Mouse (Mus musculus) splenic B cell, adult 2 months (primary cell): ENCODE results near the gene Tmsb15b2.
"Not testable (repeated sequence)": the region's sequence is repeated elsewhere in the genome, so short reads cannot be mapped to it uniquely, and the experiment has no call there.

ENCODE experiments used
- DNase-seq: peaks from one replicate; pipeline ENCODE4 v3.0.0-alpha.2; 2011; ENCODE audit warnings: low read depth, low spot score
- H3K27me3 ChIP-seq: 2 replicates; pipeline ENCODE4 v1.6.1; 2012; ENCODE audit warnings: mild to moderate bottlenecking, low read length, moderate library complexity, mixed read lengths; ENCODE audit not compliant: control insufficient read depth, poor library complexity, insufficient read depth, severe bottlenecking
- H3K36me3 ChIP-seq: 2 replicates; pipeline ENCODE4 v1.6.1; 2012; ENCODE audit warnings: mild to moderate bottlenecking, low read length, moderate library complexity, mixed read lengths; ENCODE audit not compliant: control insufficient read depth, poor library complexity, insufficient read depth, severe bottlenecking

Tmsb15b2 gene

DNA sequence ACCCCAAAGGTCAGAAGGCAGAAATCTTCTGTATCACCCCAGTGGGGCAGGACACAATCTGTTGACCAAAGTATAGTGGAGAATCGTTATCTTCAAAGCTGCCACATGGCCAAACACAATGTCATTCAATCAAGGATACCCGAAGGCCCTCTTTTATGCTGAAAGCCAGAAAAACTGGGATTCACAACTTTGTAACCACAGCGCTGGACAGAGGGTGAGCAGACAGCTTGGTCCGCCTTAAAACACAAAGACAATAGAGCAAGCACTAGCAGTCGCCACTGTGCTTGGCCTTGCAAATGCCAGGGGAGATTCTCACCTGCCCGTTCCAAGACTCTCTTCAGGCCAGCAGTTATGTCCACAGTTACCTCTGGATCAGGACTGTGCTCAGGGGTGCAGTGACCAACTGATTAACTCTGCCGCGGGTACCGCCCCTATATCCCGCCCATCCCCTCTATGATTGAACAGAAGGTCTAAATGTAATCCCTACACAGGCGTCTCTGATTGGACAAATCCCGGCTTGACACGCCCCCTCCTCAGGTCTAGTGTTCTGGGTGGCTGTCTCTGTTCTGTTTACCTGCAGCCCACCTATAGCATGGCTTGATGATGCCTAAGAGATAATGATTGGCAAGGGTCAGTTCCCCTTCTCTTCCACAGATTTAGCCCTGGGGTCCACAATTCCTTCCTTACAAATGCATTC lies 17.6 kb downstream of the Tmsb15b2 start:
- not testable (repeated sequence) for H3K36me3 ChIP-seq, DNase-seq, H3K27me3 ChIP-seq

DNA sequence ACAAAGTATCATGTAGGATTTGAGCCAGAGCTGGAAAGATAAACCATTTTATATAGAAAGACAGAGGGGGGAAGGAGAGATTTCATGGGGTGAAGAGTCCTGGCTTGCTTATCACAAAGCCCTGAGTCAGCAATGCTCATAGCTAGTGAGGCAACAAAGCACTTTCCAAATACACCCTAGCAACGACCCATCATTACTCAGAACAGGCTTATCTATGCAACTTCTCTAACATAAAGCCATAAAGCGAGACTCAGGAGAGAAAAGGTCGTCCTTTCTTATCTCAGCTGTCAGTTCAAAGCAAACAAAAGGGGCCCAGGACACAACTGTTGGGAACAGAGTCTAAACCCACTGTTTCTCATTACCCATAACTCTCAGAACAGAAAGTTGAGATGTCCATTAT lies 37.3 kb downstream of the Tmsb15b2 start:
- DNase-seq, result no peak
- Histone ChIP-seq H3K27me3 (no peaks in the 10 kb centered on the region), H3K36me3 (no peaks in the 10 kb centered on the region)

DNA sequence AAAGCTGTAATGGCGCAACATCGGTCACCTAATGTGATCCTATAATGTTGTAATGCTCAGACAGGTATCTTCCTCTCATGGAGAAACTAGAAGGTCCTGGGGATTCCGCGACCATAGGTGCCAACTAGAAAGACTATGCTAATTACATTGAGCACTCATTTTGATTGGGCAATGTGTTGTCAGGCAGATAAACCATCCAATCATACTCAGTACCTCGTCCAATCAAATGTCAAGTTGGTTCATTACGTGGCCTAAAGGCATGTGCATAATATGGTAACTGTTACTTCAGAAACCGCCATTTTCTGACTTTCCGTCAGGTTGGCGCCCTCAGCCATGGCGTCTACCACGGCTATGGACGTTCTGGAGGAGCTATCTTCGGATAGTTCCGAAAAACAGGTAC lies 48.3 kb downstream of the Tmsb15b2 start, which contains the start of gene H2bfm:
Gene H2bfm, plus strand, starts transcription at position 295 of the 400 bp plus-strand sequence.
- peak; percentile 8 for DNase-seq
- Histone ChIP-seq H3K36me3 (no peaks in the 10 kb centered on the region), H3K27me3 (no peaks in the 10 kb centered on the region)

DNA sequence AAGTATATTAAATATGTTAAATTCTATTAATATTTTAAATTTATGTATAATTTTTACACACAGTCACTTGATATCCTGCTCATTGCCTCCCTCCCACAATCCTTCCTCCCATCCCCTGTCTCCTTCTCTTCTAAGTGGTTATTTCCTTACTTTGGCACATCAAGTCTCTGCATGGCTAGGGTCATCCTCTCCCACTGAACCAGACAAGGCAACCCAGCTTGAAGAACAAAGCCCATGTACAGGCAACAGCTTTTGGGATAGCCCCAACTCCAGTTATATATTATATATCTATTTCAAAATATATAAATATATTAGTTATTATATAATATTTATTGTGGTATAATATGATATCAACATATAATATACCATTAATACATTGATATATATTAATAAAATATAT lies 49.4 kb downstream of the Tmsb15b2 start:
- Histone ChIP-seq H3K27me3 (no peaks in the 10 kb centered on the region), H3K36me3 (no peaks in the 10 kb centered on the region)
- DNase-seq, result no peak
